Mouse (Mus musculus): ENCODE measurements around the gene Gm13695. TPM values are rescaled to one million over a fixed set of nuclear protein-coding genes. Genes with fewer than 3 reads are reported as not detected.

Gene Gm13695
- polyA plus RNA-seq, 1 experiment from 2014 or later, result not detected

Other genes with a start within 250 kb of the Gm13695 start
- 40.3 and 42.8 TPM in 2 replicates for gene Itgav, start 242.9 kb upstream of the Gm13695 start, polyA plus RNA-seq (2014; fragmentation: Nextera tagmentation; extraction: Ambion mirVana)
- 42.7 and 48.6 TPM in 2 replicates for gene Fam171b, start 154.7 kb upstream of the Gm13695 start, polyA plus RNA-seq (2014; fragmentation: Nextera tagmentation; extraction: Ambion mirVana)
- not detected in 2 replicates for gene Zswim2, start 26.1 kb upstream of the Gm13695 start, polyA plus RNA-seq (2014; fragmentation: Nextera tagmentation; extraction: Ambion mirVana)
- not detected in 2 replicates for gene Gm13698, start 11.6 kb upstream of the Gm13695 start, polyA plus RNA-seq (2014; fragmentation: Nextera tagmentation; extraction: Ambion mirVana)
- gene Gm13693, start 5.8 kb upstream of the Gm13695 start, polyA plus RNA-seq (2014; fragmentation: Nextera tagmentation; extraction: Ambion mirVana), result not detected in 2 replicates
- gene Gm13696, start 5.8 kb downstream of the Gm13695 start, polyA plus RNA-seq (2014; fragmentation: Nextera tagmentation; extraction: Ambion mirVana), result not detected in 2 replicates
- not detected in 2 replicates for gene Gm13694, start 11.6 kb downstream of the Gm13695 start, polyA plus RNA-seq (2014; fragmentation: Nextera tagmentation; extraction: Ambion mirVana)
- gene Gm13697, start 17.4 kb downstream of the Gm13695 start, polyA plus RNA-seq (2014; fragmentation: Nextera tagmentation; extraction: Ambion mirVana), result not detected in 2 replicates
- gene Gm13691, start 23.2 kb downstream of the Gm13695 start, polyA plus RNA-seq (2014; fragmentation: Nextera tagmentation; extraction: Ambion mirVana), result not detected in 2 replicates

Measured in hindbrain, embryonic 11.5 days (tissue).